Mouse (Mus musculus): ENCODE results near the gene Mlxipl. TPM values are rescaled to one million over a fixed set of nuclear protein-coding genes. Genes with fewer than 3 reads are reported as not detected.

Mlxipl gene
- polyA plus RNA-seq, 1 experiment from 2014 or later = 2.8 TPM

DNA sequence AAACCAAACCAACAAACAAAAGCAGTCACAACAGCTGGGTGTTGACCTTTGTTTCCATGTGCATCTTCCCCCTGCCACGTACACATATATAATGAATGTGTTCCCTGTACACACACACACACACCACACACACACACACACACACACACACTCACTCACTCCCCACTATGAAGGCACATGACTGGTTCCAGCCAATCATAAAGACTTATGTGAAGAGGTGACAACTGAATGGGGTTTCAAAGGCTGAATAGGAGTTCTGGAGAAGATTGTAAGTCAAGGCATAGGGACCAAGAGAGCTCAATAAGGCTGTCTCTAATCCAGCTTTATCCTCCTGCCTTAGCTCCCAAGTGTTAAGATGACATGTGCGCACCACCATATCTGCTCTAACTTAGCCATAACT lies 10.1 kb upstream of the Mlxipl start:
- H3K27me3 ChIP-seq = no peaks in the 10 kb centered on the region
- no peak for ATAC-seq
- no peak for TF ChIP-seq CTCF (IDR thresholded peaks at IDR 0.05)
- in situ Hi-C loops (cut with MboI; ENCODE audit: low pct_unique_long_range_greater_than_20kb) = no loop called here
- DNase-seq (ENCODE audit: low read depth, low spot score) = no peak
- POLR2A ChIA-PET = interaction anchor here (0.6 to 1.8 kb wide), 3 partner anchors 17 to 1103 kb away, joined by 3 to 6 read pairs (median 4); no protein-coding TSS in a partner anchor
- CTCF ChIA-PET = interaction anchor here (1.0 kb wide), 1 partner anchor 64 kb away, joined by 5 read pairs; no protein-coding TSS in a partner anchor

DNA sequence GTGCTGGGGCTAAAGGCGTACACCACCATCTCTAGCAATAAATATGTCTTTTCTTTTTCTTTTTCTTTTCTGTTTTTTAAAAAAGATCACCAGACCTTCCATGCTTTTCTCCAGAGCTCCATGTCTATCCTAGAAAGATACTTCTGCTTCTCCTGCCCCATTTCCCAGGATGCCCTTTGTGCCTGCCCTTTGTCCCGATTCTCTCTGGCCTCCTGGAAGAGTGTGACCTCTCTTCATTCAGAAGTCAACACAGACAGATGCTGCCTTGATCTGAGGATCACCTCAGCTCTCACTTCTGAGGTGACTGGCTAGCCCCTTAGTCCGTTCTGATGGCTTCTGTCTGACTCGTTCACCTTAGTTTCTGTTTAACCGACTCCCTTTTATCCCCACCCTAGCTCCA lies 9.2 kb upstream of the Mlxipl start:
- no peak for TF ChIP-seq CTCF (IDR thresholded peaks at IDR 0.05)
- POLR2A ChIA-PET = no interaction called here
- in situ Hi-C loops (cut with MboI; ENCODE audit: low pct_unique_long_range_greater_than_20kb) = no loop called here
- H3K27me3 ChIP-seq = no peaks in the 10 kb centered on the region
- ATAC-seq (no peak), DNase-seq (ENCODE audit: low read depth, low spot score) (no peak)
- CTCF ChIA-PET = interaction anchor here (1.0 kb wide), 1 partner anchor 65 kb away, joined by 5 read pairs; no protein-coding TSS in a partner anchor

DNA sequence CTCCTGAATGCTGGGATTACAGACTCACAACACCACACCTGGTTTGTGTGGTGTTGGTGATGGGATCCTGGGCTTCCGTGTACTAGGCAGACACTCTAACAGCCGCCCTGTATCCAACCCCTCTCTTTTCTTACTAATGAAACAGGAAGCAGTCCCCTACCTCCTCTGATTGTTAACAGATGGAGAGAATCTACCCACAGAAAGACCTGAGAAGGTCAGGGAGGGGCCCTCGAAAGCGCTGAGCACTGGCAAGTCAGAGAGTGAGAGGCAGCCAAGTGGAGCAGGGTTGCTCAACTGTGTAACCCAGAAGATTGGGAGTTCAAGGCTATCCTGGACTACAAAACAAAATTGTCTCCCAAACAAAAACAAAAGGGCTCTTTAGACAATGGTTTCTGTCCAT lies 2.8 kb upstream of the Mlxipl start:
- POLR2A ChIA-PET = no interaction called here
- peaks cover 14% of the 10 kb centered on the region for H3K27me3 ChIP-seq
- in situ Hi-C loops (cut with MboI; ENCODE audit: low pct_unique_long_range_greater_than_20kb) = no loop called here
- CTCF ChIA-PET = no interaction called here
- no peak for DNase-seq (ENCODE audit: low read depth, low spot score)
- no peak for TF ChIP-seq CTCF (IDR thresholded peaks at IDR 0.05)
- no peak for ATAC-seq

DNA sequence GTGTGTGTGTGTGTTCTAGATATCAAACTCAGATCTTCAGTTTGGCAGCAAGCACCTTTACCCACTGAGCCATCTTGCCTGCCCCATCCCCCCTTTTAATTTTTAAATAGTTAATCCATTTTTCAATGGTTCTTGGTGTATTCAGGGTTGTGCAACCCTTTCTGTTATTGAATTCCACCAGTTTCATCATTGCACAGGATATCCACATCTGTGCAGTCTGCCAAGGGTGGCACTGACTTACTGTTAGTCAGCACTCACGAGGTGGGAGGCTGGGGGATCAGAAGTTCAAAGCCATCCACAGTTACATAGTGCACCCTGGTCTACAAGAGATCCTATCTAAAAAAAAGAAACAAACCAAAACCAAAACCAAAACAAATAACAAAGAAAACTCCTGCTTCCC lies 11.3 kb downstream of the Mlxipl start:
- no peak for TF ChIP-seq CTCF (IDR thresholded peaks at IDR 0.05)
- ATAC-seq (no peak), DNase-seq (ENCODE audit: low read depth, low spot score) (no peak)
- ChIA-PET POLR2A (no interaction called here), CTCF (no interaction called here)
- in situ Hi-C loops (cut with MboI; ENCODE audit: low pct_unique_long_range_greater_than_20kb) = no loop called here
- H3K27me3 ChIP-seq = no peaks in the 10 kb centered on the region

DNA sequence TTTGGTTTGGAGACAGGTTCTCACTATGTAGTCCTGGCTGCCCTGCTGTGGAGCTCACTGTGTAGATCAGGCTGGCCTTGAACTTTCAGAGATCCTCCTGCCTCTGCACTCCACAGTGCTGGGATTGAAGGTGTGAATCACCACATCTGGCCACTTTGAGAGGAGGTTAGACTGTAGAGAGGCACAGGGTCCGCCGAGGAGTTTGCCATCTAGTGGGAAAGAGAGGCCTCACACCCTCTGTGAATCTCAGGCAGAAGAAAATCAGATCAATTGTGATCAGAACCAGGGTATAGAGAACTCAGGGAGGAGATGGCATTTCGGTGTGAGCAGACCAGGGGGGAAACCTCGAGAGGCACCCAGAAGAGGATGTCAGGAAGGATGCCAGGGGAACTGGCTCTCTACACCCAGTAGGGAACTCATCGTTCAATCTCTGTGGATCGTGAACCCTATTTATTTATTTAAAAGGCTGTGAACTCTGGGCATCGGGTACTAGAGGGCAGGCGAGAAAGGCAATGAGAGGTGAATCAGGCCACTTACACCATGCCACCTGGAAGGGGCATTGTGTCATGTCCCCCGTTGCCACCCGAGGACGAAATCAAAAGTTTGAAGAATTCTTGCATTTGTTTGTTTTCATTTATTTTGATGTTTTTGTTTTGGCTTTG lies 14.4 kb downstream of the Mlxipl start:
- no peak for TF ChIP-seq CTCF (IDR thresholded peaks at IDR 0.05)
- no peak for DNase-seq (ENCODE audit: low read depth, low spot score)
- ChIA-PET POLR2A (no interaction called here), CTCF (interaction anchor here (1.4 kb wide), 1 partner anchor 88 kb away, joined by 4 read pairs; no protein-coding TSS in a partner anchor)
- peaks cover 5% of the 10 kb centered on the region for H3K27me3 ChIP-seq
- in situ Hi-C loops (cut with MboI; ENCODE audit: low pct_unique_long_range_greater_than_20kb) = no loop called here
- ATAC-seq = no peak

DNA sequence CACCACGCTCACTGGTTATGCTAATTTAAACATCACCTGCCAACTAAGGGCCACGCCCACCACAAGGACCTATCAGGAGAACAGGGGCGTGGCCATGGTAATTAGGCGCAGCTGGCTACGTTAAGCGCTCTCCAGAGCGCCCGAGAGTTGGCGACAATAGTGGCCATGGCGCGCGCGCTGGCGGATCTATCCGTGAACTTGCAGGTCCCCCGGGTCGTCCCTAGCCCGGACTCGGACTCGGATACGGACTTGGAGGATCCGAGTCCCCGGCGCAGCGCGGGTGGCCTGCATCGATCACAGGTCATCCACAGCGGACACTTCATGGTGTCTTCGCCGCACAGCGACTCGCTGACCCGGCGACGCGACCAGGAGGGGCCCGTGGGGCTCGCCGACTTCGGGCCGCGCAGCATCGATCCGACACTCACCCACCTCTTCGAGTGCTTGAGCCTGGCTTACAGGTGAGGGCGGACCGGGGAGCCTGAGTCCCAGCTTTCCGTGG lies 17.1 kb downstream of the Mlxipl start:
- H3K27me3 ChIP-seq = peaks cover 5% of the 10 kb centered on the region
- in situ Hi-C loops (cut with MboI; ENCODE audit: low pct_unique_long_range_greater_than_20kb) = no loop called here
- no peak for ATAC-seq
- ChIA-PET CTCF (no interaction called here), POLR2A (no interaction called here)
- DNase-seq (ENCODE audit: low read depth, low spot score) = no peak
- no peak for TF ChIP-seq CTCF (IDR thresholded peaks at IDR 0.05)

DNA sequence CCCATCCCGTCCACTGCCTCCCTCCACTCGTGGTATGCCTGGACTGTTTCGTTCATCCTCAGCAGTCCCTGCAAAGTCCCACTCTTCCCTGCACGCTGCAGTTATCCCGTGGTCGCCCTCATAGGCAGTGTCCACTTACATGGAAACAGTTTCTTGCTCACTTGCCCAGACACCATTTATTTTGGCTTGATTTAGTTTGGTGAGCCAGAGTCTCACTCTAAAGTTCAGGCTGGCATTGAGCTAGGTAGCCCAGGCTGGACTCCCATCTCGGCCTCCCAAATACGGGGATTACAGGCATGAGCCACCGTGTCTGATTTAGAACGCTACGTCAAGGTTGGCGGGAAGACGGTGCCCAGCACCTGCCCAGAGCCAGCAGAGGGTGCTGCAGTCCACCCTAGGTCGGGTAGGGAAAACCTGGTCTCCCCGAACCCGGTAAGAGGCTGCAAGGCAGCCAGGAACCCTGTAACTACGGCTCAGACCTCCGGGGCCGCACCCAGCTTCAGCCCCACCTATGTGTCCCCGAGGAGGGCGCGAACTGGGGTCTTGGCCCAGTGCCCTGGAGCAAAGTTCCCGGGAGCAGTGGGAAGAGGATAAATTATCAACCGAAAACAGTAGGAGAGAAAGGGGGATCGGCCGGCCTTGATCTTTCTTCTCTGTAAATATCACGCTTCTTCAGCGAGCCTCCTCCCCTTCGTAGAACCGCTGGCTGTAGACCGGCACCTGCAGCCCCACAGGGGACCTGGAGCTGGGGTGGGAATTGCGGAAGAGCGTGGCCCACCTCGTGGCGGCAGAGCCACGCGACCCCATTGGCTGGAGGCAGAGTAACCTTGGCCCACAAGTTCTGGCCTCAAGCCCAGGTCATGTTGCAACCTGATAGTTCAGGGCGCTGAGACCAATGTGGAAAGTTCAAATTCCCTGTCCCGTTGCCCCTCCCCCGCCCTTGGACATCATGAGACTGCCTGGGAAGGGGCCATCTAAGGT lies 18.1 kb downstream of the Mlxipl start:
- in situ Hi-C loops (cut with MboI; ENCODE audit: low pct_unique_long_range_greater_than_20kb) = no loop called here
- CTCF ChIA-PET = no interaction called here
- POLR2A ChIA-PET = no interaction called here
- ATAC-seq (no peak), DNase-seq (ENCODE audit: low read depth, low spot score) (no peak)
- H3K27me3 ChIP-seq = peaks cover 5% of the 10 kb centered on the region
- TF ChIP-seq CTCF (IDR thresholded peaks at IDR 0.05) = no peak

DNA sequence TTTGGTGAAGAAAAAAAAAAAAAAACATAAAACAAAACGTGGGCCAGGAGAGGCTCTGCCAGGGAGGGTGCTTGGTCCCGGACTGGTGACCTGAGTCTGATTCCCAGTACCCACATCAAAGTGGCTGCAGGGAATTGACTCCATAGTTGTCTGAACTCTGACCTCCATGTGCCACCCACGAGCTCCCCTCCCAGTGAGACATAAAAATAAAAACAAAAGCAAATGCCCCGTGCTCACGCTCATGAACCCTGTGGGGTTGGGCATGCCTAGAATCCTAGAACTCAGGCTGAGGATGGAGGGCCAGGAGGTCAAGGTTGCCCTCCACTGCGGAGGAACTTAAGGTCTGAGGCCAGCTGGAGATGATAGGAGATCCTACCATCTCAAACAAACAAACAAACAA lies 19.3 kb downstream of the Mlxipl start:
- ATAC-seq (no peak), DNase-seq (ENCODE audit: low read depth, low spot score) (no peak)
- ChIA-PET CTCF (interaction anchor here (1.0 kb wide), 1 partner anchor 9 kb away, joined by 3 read pairs; no protein-coding TSS in a partner anchor), POLR2A (interaction anchor here (0.6 kb wide), 1 partner anchor 9 kb away, joined by 3 read pairs; no protein-coding TSS in a partner anchor)
- TF ChIP-seq CTCF (IDR thresholded peaks at IDR 0.05) = no peak
- peaks cover 5% of the 10 kb centered on the region for H3K27me3 ChIP-seq
- in situ Hi-C loops (cut with MboI; ENCODE audit: low pct_unique_long_range_greater_than_20kb) = no loop called here

DNA sequence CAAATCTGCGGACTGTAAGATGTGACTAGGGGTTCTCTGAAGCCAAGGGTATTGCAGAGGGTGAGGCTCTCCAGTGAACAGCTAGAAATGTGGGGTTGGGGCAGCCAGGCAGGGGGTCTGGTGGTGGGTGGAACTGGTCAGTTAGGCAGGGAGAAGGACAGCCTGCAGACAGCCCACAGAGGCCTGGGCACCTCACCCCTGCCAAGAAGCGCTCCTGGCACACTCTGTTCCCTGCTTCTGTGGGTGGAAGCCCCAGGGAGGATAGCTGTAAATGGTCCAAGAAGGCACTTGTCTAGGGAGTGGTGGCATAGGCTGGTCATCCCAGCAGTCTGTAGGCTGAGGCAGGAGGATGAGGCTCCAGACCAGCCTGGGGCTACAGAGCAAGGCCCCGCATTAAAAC lies 19.7 kb downstream of the Mlxipl start:
- in situ Hi-C loops (cut with MboI; ENCODE audit: low pct_unique_long_range_greater_than_20kb) = no loop called here
- POLR2A ChIA-PET = interaction anchor here (0.6 kb wide), 1 partner anchor 9 kb away, joined by 3 read pairs; no protein-coding TSS in a partner anchor
- TF ChIP-seq CTCF (IDR thresholded peaks at IDR 0.05) = no peak
- peaks cover 5% of the 10 kb centered on the region for H3K27me3 ChIP-seq
- CTCF ChIA-PET = interaction anchor here (1.0 to 2.5 kb wide), 2 partner anchors 9 to 32 kb away, joined by 3 to 8 read pairs; partner anchors contain the start of gene Vps37d
- ATAC-seq (no peak), DNase-seq (ENCODE audit: low read depth, low spot score) (no peak)

DNA sequence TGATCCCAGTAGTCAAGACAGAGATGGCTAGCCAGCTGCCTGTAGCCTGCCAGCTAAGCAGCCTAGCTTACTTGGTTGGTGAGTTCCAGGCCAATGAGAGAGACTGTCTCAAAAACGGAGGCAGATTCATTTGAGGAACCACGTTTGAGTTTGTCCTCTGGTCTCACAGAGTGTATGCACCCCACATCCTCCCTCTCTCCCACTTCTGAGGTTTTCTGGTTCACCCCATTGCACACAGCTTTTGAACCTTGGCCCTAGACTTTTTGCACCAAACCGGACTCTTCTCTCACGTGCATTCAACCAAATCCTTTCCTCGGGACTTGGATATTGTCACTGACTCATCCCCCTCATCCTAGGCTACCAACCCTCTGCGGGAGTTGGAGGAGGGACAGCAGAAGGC lies 20.3 kb downstream of the Mlxipl start:
- ChIA-PET POLR2A (no interaction called here), CTCF (interaction anchor here (1.2 to 2.5 kb wide), 3 partner anchors 10 to 38 kb away, joined by 3 to 8 read pairs (median 4); partner anchors contain the start of gene Vps37d)
- TF ChIP-seq CTCF (IDR thresholded peaks at IDR 0.05) = no peak
- H3K27me3 ChIP-seq = peaks cover 5% of the 10 kb centered on the region
- DNase-seq (ENCODE audit: low read depth, low spot score) = no peak
- ATAC-seq = no peak
- in situ Hi-C loops (cut with MboI; ENCODE audit: low pct_unique_long_range_greater_than_20kb) = no loop called here

All from Patski (cell line).